Mouse (Mus musculus): ENCODE data around the gene Usp12. TPM values are rescaled to one million over a fixed set of nuclear protein-coding genes. Genes with fewer than 3 reads are reported as not detected.

Usp12 gene
- total RNA-seq, 2 experiments from 2014 or later, result 49.0 to 53.9 TPM

GRCm38 (mm10) chr5:146703710-146704121 is 91.1 kb downstream of the Usp12 start:
- intact Hi-C loops (cut with DNase I), result no loop called here
- no peak for DNase-seq

DNA sequence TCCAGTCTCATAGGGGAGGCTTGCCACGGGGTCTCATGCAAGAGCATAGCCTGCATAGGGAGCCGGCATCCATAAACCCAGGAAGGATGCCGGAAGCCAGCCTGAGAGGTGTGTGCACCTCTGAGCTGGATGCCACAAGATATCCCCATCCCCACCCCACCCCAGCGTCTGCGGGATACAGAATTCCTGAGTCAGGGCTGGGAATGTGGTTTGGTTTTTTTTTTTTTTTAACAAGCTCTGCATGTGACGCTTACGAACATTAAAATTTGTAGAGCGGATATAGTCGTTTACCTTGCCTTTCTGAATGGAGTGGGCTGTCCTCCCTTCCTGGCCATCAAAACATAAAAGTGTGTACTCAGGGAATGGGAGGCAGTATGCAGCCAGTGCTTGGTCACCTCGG is 94.7 kb downstream of the Usp12 start:
- no peak for DNase-seq
- intact Hi-C loops (cut with DNase I), result no loop called here

DNA sequence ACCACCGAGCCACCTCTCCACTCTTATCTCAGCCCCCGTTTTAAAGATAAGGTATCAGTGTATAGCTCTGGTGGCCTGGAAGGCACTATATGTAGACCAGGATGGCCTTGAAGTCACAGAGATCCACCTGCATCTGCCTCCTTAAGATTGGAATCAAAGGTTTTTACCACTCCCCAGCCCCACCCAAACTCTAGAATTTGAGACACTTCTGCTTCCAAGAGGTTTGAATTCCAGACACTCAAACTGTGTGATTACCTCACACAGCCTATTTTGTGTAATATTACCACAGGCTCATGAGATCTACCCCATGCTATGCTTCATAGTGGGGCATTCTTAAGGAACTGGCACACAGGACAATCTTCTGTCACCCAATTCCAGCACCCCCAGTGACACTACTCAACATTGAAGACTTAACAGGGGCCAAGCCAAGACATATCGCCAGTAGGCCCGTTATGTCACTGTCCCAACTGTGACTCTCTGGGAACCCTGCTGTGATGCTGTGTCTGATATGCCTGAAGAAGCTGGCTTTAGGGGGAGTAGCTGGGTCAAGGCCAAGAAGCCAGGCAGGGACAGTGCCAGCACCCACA is 95.3 kb downstream of the Usp12 start:
- no peak for DNase-seq
- intact Hi-C loops (cut with DNase I), result no loop called here

DNA sequence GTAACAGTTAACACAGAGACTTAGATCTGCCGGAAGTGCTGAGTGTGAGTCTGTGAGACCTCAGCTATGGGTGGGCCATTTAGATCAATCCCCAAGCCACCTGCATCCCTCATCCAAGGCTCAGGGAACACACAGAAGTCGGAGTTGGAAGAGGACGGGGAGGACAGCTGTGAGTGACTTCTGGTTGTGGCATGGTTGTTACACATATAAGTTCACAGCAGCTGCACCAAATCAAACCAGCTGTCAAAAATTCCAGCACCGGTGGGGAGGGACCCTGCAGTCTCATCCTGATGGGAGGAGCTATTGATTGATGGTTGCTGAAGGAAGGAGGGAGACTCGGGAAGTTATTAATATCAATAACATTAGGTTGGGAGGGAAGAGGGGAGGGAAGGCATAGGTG is 99.3 kb downstream of the Usp12 start:
- DNase-seq, result no peak
- intact Hi-C loops (cut with DNase I), result no loop called here

DNA sequence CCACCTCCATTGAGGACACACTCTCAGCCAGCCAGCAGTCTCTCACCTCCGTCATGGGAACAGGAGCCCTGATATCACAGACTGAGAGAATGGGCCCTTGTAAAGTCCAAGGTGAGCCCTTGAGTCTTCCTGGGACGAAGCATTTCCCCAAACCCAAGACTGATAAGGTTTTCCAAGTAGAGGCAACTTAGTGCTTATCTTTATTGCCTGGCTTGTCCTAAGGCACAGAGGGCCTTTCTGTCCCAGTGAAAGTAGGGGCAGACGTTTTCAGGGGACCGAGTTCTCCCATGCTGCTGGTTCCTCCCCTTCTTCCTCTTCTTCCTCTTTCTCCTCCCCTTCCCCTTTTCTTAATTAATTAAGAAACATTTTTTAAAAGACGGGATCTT is 101.8 kb downstream of the Usp12 start:
- no peak for DNase-seq
- intact Hi-C loops (cut with DNase I), result no loop called here

GRCm38 (mm10) chr5:146692361-146692975 is 102.3 kb downstream of the Usp12 start:
- intact Hi-C loops (cut with DNase I), result no loop called here
- peak; percentile 68 for DNase-seq

- intact Hi-C loops (cut with DNase I), result no loop called here
Measured at GRCm38 (mm10) chr5:146691745-146692144, 103.1 kb downstream of the Usp12 start.

DNA sequence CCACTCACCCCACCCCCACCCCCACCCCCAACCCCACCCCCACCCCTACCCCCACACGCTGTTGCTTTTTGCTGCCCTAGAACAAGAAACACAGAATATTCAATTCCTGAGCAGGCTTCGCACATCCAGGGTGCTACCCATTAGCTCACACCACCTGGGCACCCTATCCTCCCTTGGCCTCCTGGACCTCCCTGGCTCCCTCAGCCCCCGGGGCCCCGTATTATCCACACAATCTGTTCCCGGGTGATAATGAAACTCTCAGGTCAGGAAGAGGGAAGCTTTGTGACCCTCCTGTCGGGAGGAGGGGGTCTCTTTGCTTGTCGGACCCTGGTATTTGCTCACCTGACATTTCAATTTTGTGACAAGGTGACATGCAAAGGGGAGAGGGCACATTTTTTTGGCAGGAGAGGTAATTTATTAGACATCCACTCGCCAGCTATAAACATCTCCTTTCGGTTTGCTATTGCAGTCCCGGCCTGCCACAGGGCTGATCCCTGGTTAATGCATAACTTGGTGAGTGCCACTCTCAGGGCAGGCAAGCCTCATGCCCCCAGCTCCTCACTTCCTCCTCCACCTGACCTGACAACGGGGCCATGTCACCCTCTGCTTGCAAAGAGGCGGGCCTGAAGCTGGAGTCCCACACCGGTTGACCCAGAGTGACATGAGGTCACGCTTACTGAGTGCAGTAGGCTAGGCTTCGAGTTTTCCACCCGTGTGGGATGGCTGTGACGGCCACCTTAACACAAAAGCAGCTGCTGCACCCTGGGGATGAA is 107.1 kb downstream of the Usp12 start:
- intact Hi-C loops (cut with DNase I), result no loop called here
- DNase-seq, result no peak

More at GRCm38 (mm10) chr5:146691745-146692144, 103.1 kb downstream of the Usp12 start:
- no peak for DNase-seq

- intact Hi-C loops (cut with DNase I), result no loop called here
- DNase-seq, result no peak
Measured at GRCm38 (mm10) chr5:146686954-146687353, 107.9 kb downstream of the Usp12 start.

Other genes starting within 250 kb of the Usp12 start
- not detected for gene Gm3415, start 238.9 kb downstream of the Usp12 start, total RNA-seq (2021)
- gene Gpr12, start 209.8 kb downstream of the Usp12 start, total RNA-seq (2021), result 10 to 100 TPM; 53.2 to 57.0 TPM
- gene Rpl21, start 37.9 kb upstream of the Usp12 start, total RNA-seq (2021), result 100 to 1,000 TPM; 211 to 238 TPM
- 10 to 100 TPM; 10.0 to 10.6 TPM for gene Rasl11a, start 50.1 kb upstream of the Usp12 start, total RNA-seq (2021)
- 10 to 100 TPM; 43.5 to 49.4 TPM for gene Gtf3a, start 153.7 kb upstream of the Usp12 start, total RNA-seq (2021)
- gene Mtif3, start 168.8 kb upstream of the Usp12 start, total RNA-seq (2021), result 10 to 100 TPM; 16.0 to 16.6 TPM

Data from left cerebral cortex, postnatal 4 days (tissue).